Comparison of ENCODE assay signal across 8 mouse cellular contexts in the genomic region with DNA sequence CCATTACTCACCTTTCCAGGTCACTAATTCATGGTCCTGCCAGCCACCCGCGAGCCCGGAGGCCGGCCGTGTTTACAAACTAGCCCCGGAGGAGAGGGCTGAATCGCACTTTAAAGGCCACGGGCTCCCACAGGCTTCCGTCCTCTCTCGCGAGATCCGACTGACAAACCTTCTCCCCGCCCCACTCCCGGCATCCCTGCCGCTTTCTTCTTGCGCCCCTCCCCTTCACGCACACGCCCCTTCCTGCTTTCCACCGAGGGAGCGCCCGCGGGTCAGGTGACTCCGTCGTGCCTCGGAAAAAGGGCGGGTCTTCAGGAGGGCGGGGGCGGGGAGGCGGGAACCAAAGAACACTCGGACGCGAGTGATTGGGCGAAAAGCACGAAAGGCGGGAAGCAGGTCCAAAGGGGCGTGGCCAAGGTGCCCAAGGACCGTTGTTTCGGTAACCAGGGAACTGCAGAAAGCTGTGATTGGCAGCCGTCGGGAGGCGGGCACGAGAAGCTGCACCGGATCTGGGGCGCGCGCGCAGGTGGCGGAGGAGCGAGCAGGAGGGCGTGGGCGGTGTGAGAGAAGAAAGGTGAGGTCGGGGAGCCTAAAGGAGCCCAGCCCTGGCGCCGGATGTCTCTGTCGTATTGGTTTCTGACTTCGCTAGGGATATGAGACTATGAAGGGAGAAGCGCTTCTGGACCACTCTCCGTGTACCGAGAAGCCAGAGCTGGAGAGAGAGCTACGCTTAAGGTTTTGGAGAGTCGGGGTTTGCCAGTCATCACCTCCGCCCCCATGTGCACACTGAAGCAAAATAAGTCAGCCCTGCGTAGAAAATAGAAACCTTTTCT. TPM values are rescaled to one million over a fixed set of nuclear protein-coding genes. Genes with fewer than 3 reads are reported as not detected.
A peak's percentile ranks its signal among the peaks of the same experiment; 100 is the strongest.
DNase-seq lines count a peak whose midpoint lies in the region; ATAC-seq and TF ChIP-seq lines count a peak whose summit lies in the region.

Gene Atf2 (minus strand): TSS at position 176 of the 833 bp plus-strand sequence.

- H3K79me2 ChIP-seq in MEL (ENCODE audit: control insufficient read depth, insufficient read depth, low read length, poor library complexity), result peaks cover 31% of the 10 kb centered on the region

- TF ChIP-seq CTCF in MEL (IDR thresholded peaks at IDR 0.05 in 2 of 3, conservative IDR thresholded peaks at IDR 0.05 in 1 of 3; ENCODE audit: control insufficient read depth in 1 of 3, insufficient read depth in 1 of 3, low read depth in 2 of 3, low read length in 3 of 3, poor library complexity in 1 of 3, severe bottlenecking in 1 of 3), result no peak
- TF ChIP-seq CTCF in cerebellum, adult 2 months (IDR thresholded peaks at IDR 0.05; ENCODE audit: borderline replicate concordance, insufficient read depth, low read depth, low read length), result no peak
- no peak for TF ChIP-seq CTCF in forebrain, postnatal 0 days (IDR thresholded peaks at IDR 0.05; ENCODE audit: low read depth)

- peak; percentile 99 for DNase-seq in MEL (ENCODE audit: low read depth, low spot score)
- peak; percentile 99 to 100 for DNase-seq in cerebellum, adult 2 months
- peak; percentile 100 for DNase-seq in forebrain, postnatal 0 days
- peak; percentile 99 for DNase-seq in heart, postnatal 4 days
- peak; percentile 99 for DNase-seq in layer of hippocampus, adult 8-10 months (ENCODE audit: low spot score in 2 of 2)
- peak; percentile 99 for DNase-seq in ovary, adult 18-20 months (ENCODE audit: low spot score)
- DNase-seq in thymus, postnatal 0 days (ENCODE audit: low spot score), result peak; percentile 100

- H3K9me3 ChIP-seq in MEL (replicated peaks; ENCODE audit: insufficient read depth, low read length), result no peaks in the 10 kb centered on the region
- no peaks in the 10 kb centered on the region for H3K9me3 ChIP-seq in forebrain, postnatal 0 days (ENCODE audit: low read length)
- H3K9me3 ChIP-seq in lung, embryonic 15.5 days, result no peaks in the 10 kb centered on the region

- peak within 1 kb of the TSS; percentile 92 for H3K27ac ChIP-seq in MEL (ENCODE audit: control insufficient read depth, low read depth, low read length)
- H3K27ac ChIP-seq in cerebellum, adult 2 months (ENCODE audit: insufficient read depth, low read length), result peak within 1 kb of the TSS; percentile 81
- H3K27ac ChIP-seq in forebrain, postnatal 0 days (ENCODE audit: low read depth, low read length), result peak within 1 kb of the TSS; percentile 94
- H3K27ac ChIP-seq in lung, embryonic 15.5 days, result peak within 1 kb of the TSS; percentile 85

- peaks cover 4 to 8% of the 10 kb centered on the region in 2 experiments for H3K4me1 ChIP-seq in MEL (ENCODE audit: control insufficient read depth in 1 of 2, insufficient read depth in 2 of 2, low read length in 2 of 2)
- H3K4me1 ChIP-seq in cerebellum, adult 2 months (ENCODE audit: control insufficient read depth, insufficient read depth, low read length), result no peaks in the 10 kb centered on the region; the same call in 1 of the 2 replicates
- H3K4me1 ChIP-seq in forebrain, postnatal 0 days (ENCODE audit: insufficient read depth), result peaks cover 3% of the 10 kb centered on the region; the same call in 1 of the 2 replicates
- peaks cover 11% of the 10 kb centered on the region for H3K4me1 ChIP-seq in lung, embryonic 15.5 days

- TF ChIP-seq RAD21 in MEL (IDR thresholded peaks at IDR 0.05; ENCODE audit: low read depth, low read length), result no peak

- peak within 1 kb of the TSS; percentile 71 for H3K4me2 ChIP-seq in forebrain, postnatal 0 days (ENCODE audit: low read depth)
- H3K4me2 ChIP-seq in lung, embryonic 15.5 days, result peak within 1 kb of the TSS; percentile 78

- peak; percentile 96 for ATAC-seq in forebrain, postnatal 0 days
- ATAC-seq in lung, embryonic 15.5 days (ENCODE audit: borderline replicate concordance, extremely low read depth, low FRiP score, low TSS enrichment), result peak; percentile 97

- H3K4me3 ChIP-seq in MEL (ENCODE audit: control insufficient read depth in 1 of 2, insufficient read depth in 1 of 2, low read depth in 2 of 2, low read length in 2 of 2), result peak within 1 kb of the TSS; percentile 60 to 98
- H3K4me3 ChIP-seq in cerebellum, adult 2 months (replicated peaks; ENCODE audit: insufficient read depth, low read depth, low read length), result peak within 1 kb of the TSS; percentile 95
- H3K4me3 ChIP-seq in forebrain, postnatal 0 days (ENCODE audit: low read depth, low read length), result peak within 1 kb of the TSS; percentile 99
- H3K4me3 ChIP-seq in lung, embryonic 15.5 days, result peak within 1 kb of the TSS; percentile 98

- peaks cover 5 to 13% of the 10 kb centered on the region in 2 experiments for H3K36me3 ChIP-seq in MEL (ENCODE audit: control insufficient read depth in 1 of 2, insufficient read depth in 2 of 2, low read length in 2 of 2)
- H3K36me3 ChIP-seq in forebrain, postnatal 0 days (ENCODE audit: insufficient read depth), result no peaks in the 10 kb centered on the region
- no peaks in the 10 kb centered on the region for H3K36me3 ChIP-seq in lung, embryonic 15.5 days

- TF ChIP-seq EP300 in MEL (IDR thresholded peaks at IDR 0.05; ENCODE audit: low read depth in 1 of 2, low read length in 2 of 2), result 0 out of 4 replicates have a peak, but pooled peaks of 1 of the 2 experiments have one; percentile 13

- under 1% methylated on average over 63 of the region's 63 CpGs for WGBS in cerebellum, adult 2 months
- 1% methylated on average over 63 of the region's 63 CpGs for WGBS in forebrain, postnatal 0 days
- under 1% methylated on average over 63 of the region's 63 CpGs for WGBS in lung, embryonic 15.5 days

- no peaks in the 10 kb centered on the region for H3K27me3 ChIP-seq in MEL (ENCODE audit: control insufficient read depth in 1 of 2, insufficient read depth in 2 of 2, low read length in 2 of 2)
- no peaks in the 10 kb centered on the region for H3K27me3 ChIP-seq in cerebellum, adult 2 months (ENCODE audit: control insufficient read depth, insufficient read depth, low read length)
- no peaks in the 10 kb centered on the region for H3K27me3 ChIP-seq in forebrain, postnatal 0 days (ENCODE audit: insufficient read depth, low read length)
- no peaks in the 10 kb centered on the region for H3K27me3 ChIP-seq in lung, embryonic 15.5 days

- TF ChIP-seq POLR2A in MEL (IDR thresholded peaks at IDR 0.05; ENCODE audit: control insufficient read depth in 1 of 2, insufficient read depth in 1 of 2, low read depth in 1 of 2, low read length in 2 of 2, poor library complexity in 1 of 2), result peak; percentile 84 to 87
- peak; percentile 79 for TF ChIP-seq POLR2A in cerebellum, adult 2 months (IDR thresholded peaks at IDR 0.05; ENCODE audit: borderline replicate concordance, insufficient read depth, low read length)

- peak within 1 kb of the TSS; percentile 99 for H3K9ac ChIP-seq in MEL (ENCODE audit: control insufficient read depth, low read depth, low read length, poor library complexity, severe bottlenecking)
- H3K9ac ChIP-seq in forebrain, postnatal 0 days, result peak within 1 kb of the TSS; percentile 99
- peak within 1 kb of the TSS; percentile 97 for H3K9ac ChIP-seq in lung, embryonic 15.5 days

TF ChIP-seq in MEL, 35 proteins besides CTCF, POLR2A, EP300 and RAD21 (continues in another document):
- TF ChIP-seq ZC3H11A (IDR thresholded peaks at IDR 0.05; ENCODE audit: low read depth, low read length), result no peak
- TF ChIP-seq CHD2 (IDR thresholded peaks at IDR 0.05; ENCODE audit: low read length), result peak; percentile 100
- peak; percentile 89 for TF ChIP-seq HCFC1 (IDR thresholded peaks at IDR 0.05; ENCODE audit: low read depth, low read length)
- TF ChIP-seq SIN3A (IDR thresholded peaks at IDR 0.05; ENCODE audit: low read length), result peak; percentile 84
- no peak for TF ChIP-seq CHD1 (IDR thresholded peaks at IDR 0.05; ENCODE audit: low read depth, low read length)
- TF ChIP-seq TCF12 (IDR thresholded peaks at IDR 0.05; ENCODE audit: low read depth, low read length), result peak; percentile 26
- peak; percentile 82 for TF ChIP-seq ELF1 (IDR thresholded peaks at IDR 0.05; ENCODE audit: low read depth, low read length)
- no peak for TF ChIP-seq MAFK (IDR thresholded peaks at IDR 0.05; ENCODE audit: borderline replicate concordance, low read depth, low read length)
- TF ChIP-seq RCOR1 (IDR thresholded peaks at IDR 0.05; ENCODE audit: low read depth, low read length), result no peak
- TF ChIP-seq NRF1 (IDR thresholded peaks at IDR 0.05; ENCODE audit: insufficient read depth, low read depth, low read length, poor library complexity, severe bottlenecking), result peak; percentile 73
- peak; percentile 78; the same call in 1 of the 2 replicates for TF ChIP-seq ZMIZ1 (IDR thresholded peaks at IDR 0.05; ENCODE audit: low read depth, low read length)
- TF ChIP-seq MYC (IDR thresholded peaks at IDR 0.05; ENCODE audit: low read depth, low read length), result peak; percentile 59
- no peak for TF ChIP-seq ZKSCAN1 (IDR thresholded peaks at IDR 0.05; ENCODE audit: low read depth, low read length)
- peak; percentile 94 for TF ChIP-seq TBP (IDR thresholded peaks at IDR 0.05; ENCODE audit: low read depth, low read length)
- no peak; the same call in 1 of the 2 replicates for TF ChIP-seq KAT2A (conservative IDR thresholded peaks at IDR 0.05; ENCODE audit: low read depth, low read length)
- TF ChIP-seq MXI1 (IDR thresholded peaks at IDR 0.05; ENCODE audit: low read depth, low read length), result peak; percentile 87
- peak; percentile 9; the same call in 1 of the 2 replicates for TF ChIP-seq ETS1 (IDR thresholded peaks at IDR 0.05; ENCODE audit: low read depth, low read length)
- 0 out of 2 replicates have a peak, but pooled peaks have one; percentile 35 for TF ChIP-seq MAZ (IDR thresholded peaks at IDR 0.05; ENCODE audit: low read depth, low read length)
- peak; percentile 90 for TF ChIP-seq USF1 (IDR thresholded peaks at IDR 0.05; ENCODE audit: low read depth, low read length)
- no peak for TF ChIP-seq USF2 (IDR thresholded peaks at IDR 0.05; ENCODE audit: borderline replicate concordance in 1 of 2, insufficient read depth in 1 of 2, low read depth in 1 of 2, low read length in 2 of 2)
- peak; percentile 79 for TF ChIP-seq NELFE (IDR thresholded peaks at IDR 0.05; ENCODE audit: low read depth, low read length)

RNA-seq across cellular contexts. Expression of gene Atf2, which starts in this region (rescaled TPM):
- total RNA-seq in MEL (2012; rRNA removed), result 16.8 and 18.0 TPM in 2 replicates
- 10 to 100 TPM; 36.7 to 82.3 TPM for polyA plus RNA-seq in MEL (2012; ENCODE audit: insufficient read depth in 1 of 2, insufficient read length in 2 of 2, low read depth in 1 of 2, low replicate concordance in 2 of 2, missing spikeins in 1 of 2)
- polyA plus RNA-seq in cerebellum, adult 2 months (2012; rRNA removed), result 45.8 and 47.4 TPM in 2 replicates
- total RNA-seq in forebrain, postnatal 0 days (2014; rRNA removed), result 73.9 and 109 TPM in 2 replicates
- polyA plus RNA-seq in forebrain, postnatal 0 days (2015; fragmentation: Nextera tagmentation; extraction: Ambion mirVana), result 37.2 and 88.2 TPM in 2 replicates
- 10 to 100 TPM; 38.1 to 38.2 TPM for total RNA-seq in heart, postnatal 4 days (2021)
- total RNA-seq in layer of hippocampus, adult 8-10 months (2022), result 100 to 1,000 TPM; 127 to 177 (median 149) TPM
- 62.7 and 68.9 TPM in 2 replicates for polyA plus RNA-seq in lung, embryonic 15.5 days (2015; fragmentation: Nextera tagmentation; extraction: Ambion mirVana)
- polyA plus RNA-seq in thymus, postnatal 0 days (2015; fragmentation: Nextera tagmentation; extraction: Ambion mirVana), result 37.2 and 46.6 TPM in 2 replicates

Comparison
In these comparisons a context has a peak if more than half of its experiments do, and no peak if none do; other contexts are left out.
1. Peak in every context shown above with its lines: DNase-seq, ATAC-seq, H3K4me3 ChIP-seq and H3K27ac ChIP-seq.